Comparison of ENCODE assay signal across 10 mouse cellular contexts in genomic region chr7:142330271-142330724, GRCm38 (mm10). TPM values are rescaled to one million over a fixed set of nuclear protein-coding genes. Genes with fewer than 3 reads are reported as not detected.
DNase-seq lines count a peak whose midpoint lies in the region; ATAC-seq lines count a peak whose summit lies in the region.
"Had no signal": no experiment of that assay in that cellular context is flagged by ENCODE, and none has a peak within 500 bp of the region (broad histone marks: within the 10 kb centered on the region; RNA-seq: fewer than 3 reads in every experiment).

No protein-coding gene starts in this region.

- peaks cover 66% of the 10 kb centered on the region for H3K4me1 ChIP-seq in embryonic facial prominence, embryonic 10.5 days
- peaks cover 81% of the 10 kb centered on the region for H3K4me1 ChIP-seq in heart, embryonic 10.5 days
- H3K4me1 ChIP-seq in kidney, embryonic 14.5 days (ENCODE audit: control insufficient read depth, insufficient read depth, low read length) = peaks cover 18% of the 10 kb centered on the region
- peaks cover 3% of the 10 kb centered on the region; the same call in 1 of the 2 replicates for H3K4me1 ChIP-seq in hindbrain, embryonic 13.5 days (replicated peaks)

- ATAC-seq in kidney, embryonic 14.5 days (ENCODE audit: low FRiP score, low TSS enrichment) = peak; percentile 66
- no peak for ATAC-seq in hindbrain, embryonic 13.5 days (ENCODE audit: low FRiP score)

- no peak overlapping the region for H3K9ac ChIP-seq in kidney, embryonic 14.5 days (ENCODE audit: low read depth, low read length)
- H3K9ac ChIP-seq in hindbrain, embryonic 13.5 days = no peak overlapping the region

- 70% methylated on average over 9 of the region's 9 CpGs for WGBS in embryonic facial prominence, embryonic 10.5 days
- WGBS in heart, embryonic 10.5 days = 7% methylated on average over 9 of the region's 9 CpGs
- WGBS in kidney, embryonic 14.5 days = 35% methylated on average over 9 of the region's 9 CpGs
- WGBS in hindbrain, embryonic 13.5 days = 65% methylated on average over 9 of the region's 9 CpGs

- no peaks in the 10 kb centered on the region for H3K27me3 ChIP-seq in embryonic facial prominence, embryonic 10.5 days (replicated peaks; ENCODE audit: low read depth, poor library complexity, severe bottlenecking)
- no peaks in the 10 kb centered on the region for H3K27me3 ChIP-seq in heart, embryonic 10.5 days (ENCODE audit: insufficient read depth, poor library complexity, severe bottlenecking)
- H3K27me3 ChIP-seq in kidney, embryonic 14.5 days (ENCODE audit: control insufficient read depth, insufficient read depth, low read length) = no peaks in the 10 kb centered on the region
- no peaks in the 10 kb centered on the region for H3K27me3 ChIP-seq in hindbrain, embryonic 13.5 days

- no peaks in the 10 kb centered on the region for H3K9me3 ChIP-seq in embryonic facial prominence, embryonic 10.5 days
- H3K9me3 ChIP-seq in heart, embryonic 10.5 days = no peaks in the 10 kb centered on the region
- H3K9me3 ChIP-seq in kidney, embryonic 14.5 days (ENCODE audit: control insufficient read depth, low read length) = no peaks in the 10 kb centered on the region
- no peaks in the 10 kb centered on the region for H3K9me3 ChIP-seq in hindbrain, embryonic 13.5 days

- H3K27ac ChIP-seq in embryonic facial prominence, embryonic 10.5 days (replicated peaks) = peak overlapping the region; percentile 78
- H3K27ac ChIP-seq in heart, embryonic 10.5 days = peak overlapping the region; percentile 93
- 0 out of 2 replicates have a peak overlapping the region, but pooled peaks have one; percentile 9 for H3K27ac ChIP-seq in kidney, embryonic 14.5 days (ENCODE audit: low read depth, low read length)
- no peak overlapping the region for H3K27ac ChIP-seq in hindbrain, embryonic 13.5 days

- DNase-seq in embryonic facial prominence, embryonic 10.5 days (ENCODE audit: low spot score) = peak; percentile 54
- DNase-seq in heart, embryonic 10.5 days (ENCODE audit: low spot score) = peak; percentile 96
- DNase-seq in lung, postnatal 10 days = peak; percentile 51
- DNase-seq in left cerebral cortex, postnatal 36 days (ENCODE audit: low spot score in 2 of 2) = no peak
- no peak for DNase-seq in right cerebral cortex, postnatal 25 days
- DNase-seq: thymus, adult 2 months had no signal

- intact Hi-C loops in left cerebral cortex, postnatal 36 days (cut with DNase I) = loop anchor here (5.0 kb wide), 2 partner anchors 167 to 342 kb away; partner anchors contain the start of gene Tnnt3

- no peak overlapping the region for H3K4me2 ChIP-seq in kidney, embryonic 14.5 days (replicated peaks; ENCODE audit: low read depth, low read length)
- H3K4me2 ChIP-seq in hindbrain, embryonic 13.5 days = no peak overlapping the region

- no peaks in the 10 kb centered on the region for H3K36me3 ChIP-seq in embryonic facial prominence, embryonic 10.5 days (replicated peaks)
- no peaks in the 10 kb centered on the region for H3K36me3 ChIP-seq in heart, embryonic 10.5 days
- H3K36me3 ChIP-seq in kidney, embryonic 14.5 days (ENCODE audit: control insufficient read depth, insufficient read depth, low read length) = no peaks in the 10 kb centered on the region
- H3K36me3 ChIP-seq in hindbrain, embryonic 13.5 days = no peaks in the 10 kb centered on the region

- H3K4me3 ChIP-seq in embryonic facial prominence, embryonic 10.5 days = no peak overlapping the region
- no peak overlapping the region for H3K4me3 ChIP-seq in heart, embryonic 10.5 days
- no peak overlapping the region for H3K4me3 ChIP-seq in kidney, embryonic 14.5 days (ENCODE audit: low read length)
- no peak overlapping the region for H3K4me3 ChIP-seq in hindbrain, embryonic 13.5 days
- H3K4me3 ChIP-seq: myocyte had no signal

RNA-seq across cellular contexts. Expression of gene Krtap5-4, which starts 26.9 kb away (rescaled TPM):
- not detected in 2 replicates for polyA plus RNA-seq in embryonic facial prominence, embryonic 10.5 days (2016; fragmentation: Nextera tagmentation; extraction: Ambion mirVana)
- 0.34 TPM in 1 of 2 replicates, not detected in the other for polyA plus RNA-seq in heart, embryonic 10.5 days (2016; fragmentation: Nextera tagmentation; extraction: Ambion mirVana)
- polyA plus RNA-seq in kidney, embryonic 14.5 days (2014; fragmentation: Nextera tagmentation; extraction: Ambion mirVana) = not detected in 2 replicates
- total RNA-seq in left cerebral cortex, postnatal 36 days (2021) = not detected
- not detected in 2 replicates for polyA plus RNA-seq in hindbrain, embryonic 13.5 days (2015; fragmentation: Nextera tagmentation; extraction: Ambion mirVana)
- polyA plus RNA-seq: large intestine, adult 2 months; myocyte; thymus, adult 2 months had no signal

RNA-seq across cellular contexts. Expression of gene Krtap5-1, which starts 33.4 kb away (rescaled TPM):
- polyA plus RNA-seq in embryonic facial prominence, embryonic 10.5 days (2016; fragmentation: Nextera tagmentation; extraction: Ambion mirVana) = not detected in 2 replicates
- not detected in 2 replicates for polyA plus RNA-seq in heart, embryonic 10.5 days (2016; fragmentation: Nextera tagmentation; extraction: Ambion mirVana)
- polyA plus RNA-seq in kidney, embryonic 14.5 days (2014; fragmentation: Nextera tagmentation; extraction: Ambion mirVana) = not detected in 2 replicates
- not detected for total RNA-seq in left cerebral cortex, postnatal 36 days (2021)
- polyA plus RNA-seq in hindbrain, embryonic 13.5 days (2015; fragmentation: Nextera tagmentation; extraction: Ambion mirVana) = not detected in 2 replicates
- polyA plus RNA-seq: large intestine, adult 2 months; myocyte; thymus, adult 2 months had no signal

RNA-seq across cellular contexts. Expression of gene Ifitm10, which starts 43.3 kb away (rescaled TPM):
- polyA plus RNA-seq in embryonic facial prominence, embryonic 10.5 days (2016; fragmentation: Nextera tagmentation; extraction: Ambion mirVana) = 2.2 and 3.0 TPM in 2 replicates
- polyA plus RNA-seq in heart, embryonic 10.5 days (2016; fragmentation: Nextera tagmentation; extraction: Ambion mirVana) = 7.7 and 12.5 TPM in 2 replicates
- polyA plus RNA-seq in kidney, embryonic 14.5 days (2014; fragmentation: Nextera tagmentation; extraction: Ambion mirVana) = 1.4 and 1.7 TPM in 2 replicates
- total RNA-seq in left cerebral cortex, postnatal 36 days (2021) = 10 to 100 TPM; 30.8 to 33.4 TPM
- 2.3 and 2.6 TPM in 2 replicates for polyA plus RNA-seq in hindbrain, embryonic 13.5 days (2015; fragmentation: Nextera tagmentation; extraction: Ambion mirVana)

RNA-seq across cellular contexts. Expression of gene Gm49369, which starts 52.2 kb away (rescaled TPM):
- not detected in 2 replicates for polyA plus RNA-seq in embryonic facial prominence, embryonic 10.5 days (2016; fragmentation: Nextera tagmentation; extraction: Ambion mirVana)
- polyA plus RNA-seq in heart, embryonic 10.5 days (2016; fragmentation: Nextera tagmentation; extraction: Ambion mirVana) = 0.55 and 0.92 TPM in 2 replicates
- not detected in 2 replicates for polyA plus RNA-seq in kidney, embryonic 14.5 days (2014; fragmentation: Nextera tagmentation; extraction: Ambion mirVana)
- 1 to 10 TPM in 1 of 2 experiments, not detected in 1; 4.6 TPM for total RNA-seq in left cerebral cortex, postnatal 36 days (2021)
- polyA plus RNA-seq in hindbrain, embryonic 13.5 days (2015; fragmentation: Nextera tagmentation; extraction: Ambion mirVana) = 0.36 TPM in 1 of 2 replicates, not detected in the other
- polyA plus RNA-seq: large intestine, adult 2 months had no signal

RNA-seq across cellular contexts. Expression of gene Gm4559, which starts 56.1 kb away (rescaled TPM):
- polyA plus RNA-seq in embryonic facial prominence, embryonic 10.5 days (2016; fragmentation: Nextera tagmentation; extraction: Ambion mirVana) = not detected in 2 replicates
- not detected in 2 replicates for polyA plus RNA-seq in heart, embryonic 10.5 days (2016; fragmentation: Nextera tagmentation; extraction: Ambion mirVana)
- not detected in 2 replicates for polyA plus RNA-seq in kidney, embryonic 14.5 days (2014; fragmentation: Nextera tagmentation; extraction: Ambion mirVana)
- not detected for total RNA-seq in left cerebral cortex, postnatal 36 days (2021)
- polyA plus RNA-seq in hindbrain, embryonic 13.5 days (2015; fragmentation: Nextera tagmentation; extraction: Ambion mirVana) = not detected in 2 replicates
- polyA plus RNA-seq: large intestine, adult 2 months; myocyte; thymus, adult 2 months had no signal

Comparison
In these comparisons a context has a peak if more than half of its experiments do, and no peak if none do; other contexts are left out.
1. DNase-seq: peak in embryonic facial prominence, embryonic 10.5 days (single experiment), heart, embryonic 10.5 days (single experiment) and lung, postnatal 10 days (single experiment); none in left cerebral cortex, postnatal 36 days (0 of 2) and right cerebral cortex, postnatal 25 days (single experiment).